Mouse (Mus musculus) ES-E14 (cell line): ENCODE measurements at regions not wholly inside any gene's neighbourhood (a gene's known extent, or its start where the extent isn't known, plus 50 kb on each side); places are given as distances from the start of the nearest gene placed in this dataset.

Experiments
- CHD2 ChIP-seq: IDR thresholded peaks from 2 replicates; pipeline ENCODE4 v1.6.1; 2014; ENCODE audit warnings: mild to moderate bottlenecking, low read depth, low read length, inconsistent platforms
- HCFC1 ChIP-seq: IDR thresholded peaks from 2 replicates; pipeline ENCODE4 v1.6.1; 2012; ENCODE audit warnings: low read length, inconsistent platforms, borderline replicate concordance; ENCODE audit not compliant: insufficient read depth
- MAFK ChIP-seq: IDR thresholded peaks from 2 replicates; pipeline ENCODE4 v1.6.1; 2014; ENCODE audit warnings: mild to moderate bottlenecking, low read depth, low read length, inconsistent platforms; ENCODE audit not compliant: insufficient read depth
- ZC3H11A ChIP-seq: IDR thresholded peaks from 2 replicates; pipeline ENCODE4 v1.6.1; 2012; ENCODE audit warnings: low read depth, mild to moderate bottlenecking, inconsistent platforms, low read length, borderline replicate concordance
- ZNF384 ChIP-seq: IDR thresholded peaks from 2 replicates; pipeline ENCODE4 v1.6.1; 2012; ENCODE audit warnings: low read depth, low read length, inconsistent platforms

- TF ChIP-seq ZC3H11A (no peak), CHD2 (no peak), ZNF384 (no peak), MAFK (no peak), HCFC1 (no peak)
Measured at GRCm38 (mm10) chr5:64595751-64596344, 207.3 kb upstream of the Klf3 start.
